Mouse (Mus musculus) stomach, postnatal 0 days (tissue): ENCODE results near the gene A530016L24Rik. TPM values are rescaled to one million over a fixed set of nuclear protein-coding genes. Genes with fewer than 3 reads are reported as not detected.

Experiments
- ATAC-seq: fragments of 200-750 bp; cut with Nextera tagmentation; 2 replicates; pipeline ENCODE4 v1.8.0; 2017; ENCODE audit not compliant: low FRiP score, low TSS enrichment
- DNase-seq: peaks from one replicate; pipeline ENCODE4 v3.0.0-alpha.2; 2016; ENCODE audit warnings: low spot score
- H3K27ac ChIP-seq: fragments of 300-500 bp; sonication (generic); replicated peaks from 2 replicates; pipeline ENCODE4 v1.5.1; 2014; ENCODE audit warnings: mild to moderate bottlenecking, control low read depth
- H3K27me3 ChIP-seq: fragments of 300-500 bp; sonication (generic); 2 replicates; pipeline ENCODE4 v1.6.1; 2014; ENCODE audit warnings: low read length; ENCODE audit not compliant: control insufficient read depth, insufficient read depth
- H3K36me3 ChIP-seq: fragments of 300-500 bp; sonication (generic); 2 replicates; pipeline ENCODE4 v1.6.1; 2014; ENCODE audit warnings: low read length, mixed read lengths; ENCODE audit not compliant: control insufficient read depth, insufficient read depth
- H3K4me1 ChIP-seq: fragments of 300-500 bp; sonication (generic); replicated peaks from 2 replicates; pipeline ENCODE4 v1.6.1; 2014; ENCODE audit warnings: antibody characterized with exemption; ENCODE audit not compliant: control insufficient read depth, insufficient read depth
- H3K4me2 ChIP-seq: fragments of 300-500 bp; sonication (generic); replicated peaks from 2 replicates; pipeline ENCODE4 v1.6.1; 2014; ENCODE audit warnings: low read depth, mild to moderate bottlenecking, control low read depth, moderate library complexity
- H3K4me3 ChIP-seq: fragments of 300-500 bp; sonication (generic); 2 replicates; pipeline ENCODE4 v1.5.1; 2014; ENCODE audit warnings: low read depth, low read length, control low read depth
- H3K9ac ChIP-seq: fragments of 300-500 bp; sonication (generic); 2 replicates; pipeline ENCODE4 v1.6.1; 2014; ENCODE audit warnings: mild to moderate bottlenecking, low read length, control low read depth, mixed read lengths
- H3K9me3 ChIP-seq: fragments of 300-500 bp; sonication (generic); 2 replicates; pipeline ENCODE4 v1.6.1; 2016; ENCODE audit warnings: low read length; ENCODE audit not compliant: control insufficient read depth
- CTCF ChIP-seq: IDR thresholded peaks from 2 replicates; pipeline ENCODE4 v1.5.1; 2016; ENCODE audit warnings: antibody characterized with exemption, low read depth, mild to moderate bottlenecking, moderate library complexity
- EP300 ChIP-seq: optimal IDR thresholded peaks from 2 replicates; pipeline ENCODE3; 2016; ENCODE audit warnings: antibody characterized with exemption
- WGBS: fragments of 180-500 bp; shearing (Covaris S2); extraction: QIAGEN DNeasy Blood & Tissue Kit; methylation state at CpG from one replicate; pipeline ENCODE4 v1.1.7; 2014; 5-methylcytosine and 5-hydroxymethylcytosine counted together
- polyA plus RNA-seq: library from polyadenylated mRNA; unstranded; fragments of >200 nt; fragmentation: Nextera tagmentation; extraction: Ambion mirVana; gene quantifications from 2 replicates; pipeline ENCODE4 v1.2.1, GENCODE M21; 2015

A530016L24Rik gene
- polyA plus RNA-seq, 1 experiment from 2014 or later = not detected

GRCm38 (mm10) chr12:112489535-112489934 is 287 bp downstream of the A530016L24Rik start:
- H3K9ac ChIP-seq = no peak overlapping the region
- no peaks in the 10 kb centered on the region for H3K27me3 ChIP-seq
- no peak overlapping the region for H3K27ac ChIP-seq
- H3K4me2 ChIP-seq = no peak overlapping the region
- 92% methylated on average over 9 of the region's 9 CpGs for WGBS
- H3K4me3 ChIP-seq = no peak overlapping the region
- DNase-seq (no peak), ATAC-seq (no peak)
- H3K36me3 ChIP-seq = no peaks in the 10 kb centered on the region
- H3K9me3 ChIP-seq = no peaks in the 10 kb centered on the region
- H3K4me1 ChIP-seq = no peaks in the 10 kb centered on the region; the same call in 1 of the 2 replicates
- TF ChIP-seq CTCF (no peak), EP300 (no peak)

- DNase-seq (peak; percentile 25), ATAC-seq (peak; percentile 53; the same call in 1 of the 2 replicates)
- Histone ChIP-seq H3K36me3 (no peaks in the 10 kb centered on the region), H3K4me2 (no peak overlapping the region), H3K27ac (peak overlapping the region; percentile 6; the same call in 1 of the 2 replicates), H3K27me3 (no peaks in the 10 kb centered on the region), H3K4me3 (no peak overlapping the region), H3K9me3 (no peaks in the 10 kb centered on the region), H3K4me1 (no peaks in the 10 kb centered on the region; the same call in 1 of the 2 replicates), H3K9ac (no peak overlapping the region)
- TF ChIP-seq EP300 (no peak), CTCF (peak; percentile 48)
- 30% methylated on average over 3 of the region's 3 CpGs for WGBS
Measured at GRCm38 (mm10) chr12:112490444-112490939, 1.2 kb downstream of the A530016L24Rik start.

DNA sequence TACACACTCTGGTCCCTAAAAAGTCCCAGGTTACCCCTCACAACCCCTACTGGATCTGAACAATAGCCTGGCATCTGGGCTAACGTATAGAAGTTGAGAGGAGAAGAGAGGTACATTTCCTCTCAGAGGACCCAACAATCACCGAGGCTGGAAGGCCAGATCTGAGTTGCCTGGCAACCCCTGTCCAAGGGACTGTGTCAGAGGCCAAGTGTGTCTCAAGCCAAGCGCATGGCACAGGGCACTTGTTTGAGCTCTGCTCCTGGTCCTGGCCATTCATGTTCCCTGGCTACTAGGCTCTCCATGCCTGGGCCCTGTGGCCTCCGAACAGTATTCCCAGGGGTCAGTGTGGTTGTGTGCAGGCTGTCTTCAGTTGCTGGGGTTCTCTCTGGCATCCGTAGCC is 6.9 kb downstream of the A530016L24Rik start:
- no peak overlapping the region for H3K4me3 ChIP-seq
- H3K9ac ChIP-seq = no peak overlapping the region
- H3K4me2 ChIP-seq = no peak overlapping the region
- no peaks in the 10 kb centered on the region for H3K36me3 ChIP-seq
- no peak overlapping the region for H3K27ac ChIP-seq
- DNase-seq = no peak
- no peaks in the 10 kb centered on the region for H3K27me3 ChIP-seq
- ATAC-seq = no peak
- H3K4me1 ChIP-seq = no peaks in the 10 kb centered on the region
- no peaks in the 10 kb centered on the region for H3K9me3 ChIP-seq
- 67% methylated on average over 5 of the region's 5 CpGs for WGBS
- TF ChIP-seq CTCF (no peak), EP300 (no peak)

GRCm38 (mm10) chr12:112497731-112498130 is 8.5 kb downstream of the A530016L24Rik start:
- TF ChIP-seq CTCF = no peak
- no peak for TF ChIP-seq EP300
- Histone ChIP-seq H3K4me3 (no peak overlapping the region), H3K4me1 (no peaks in the 10 kb centered on the region), H3K36me3 (no peaks in the 10 kb centered on the region), H3K27ac (no peak overlapping the region), H3K9ac (no peak overlapping the region), H3K4me2 (no peak overlapping the region), H3K27me3 (no peaks in the 10 kb centered on the region), H3K9me3 (no peaks in the 10 kb centered on the region)
- ATAC-seq (no peak), DNase-seq (no peak)
- WGBS = 75% methylated on average over 8 of the region's 8 CpGs

GRCm38 (mm10) chr12:112498683-112499082 is 9.4 kb downstream of the A530016L24Rik start:
- Histone ChIP-seq H3K27me3 (no peaks in the 10 kb centered on the region), H3K9me3 (no peaks in the 10 kb centered on the region), H3K4me3 (no peak overlapping the region), H3K4me1 (no peaks in the 10 kb centered on the region), H3K36me3 (no peaks in the 10 kb centered on the region), H3K9ac (no peak overlapping the region), H3K27ac (no peak overlapping the region), H3K4me2 (no peak overlapping the region)
- ATAC-seq (no peak), DNase-seq (peak; percentile 33)
- no peak for TF ChIP-seq EP300
- TF ChIP-seq CTCF = peak; percentile 64
- WGBS = 31% methylated on average over 11 of the region's 11 CpGs

- no peak overlapping the region for H3K27ac ChIP-seq
- 29% methylated on average over 19 of the region's 19 CpGs for WGBS
- no peak overlapping the region for H3K4me2 ChIP-seq
- DNase-seq (no peak), ATAC-seq (no peak)
- no peak overlapping the region for H3K4me3 ChIP-seq
- H3K27me3 ChIP-seq = no peaks in the 10 kb centered on the region
- no peaks in the 10 kb centered on the region for H3K4me1 ChIP-seq
- no peaks in the 10 kb centered on the region for H3K9me3 ChIP-seq
- H3K9ac ChIP-seq = no peak overlapping the region
- no peaks in the 10 kb centered on the region for H3K36me3 ChIP-seq
- no peak for TF ChIP-seq EP300
- TF ChIP-seq CTCF = no peak
Measured at GRCm38 (mm10) chr12:112503003-112503771, 13.9 kb downstream of the A530016L24Rik start.
